Mouse (Mus musculus) Muller cell, postnatal 12 days (primary cell): ENCODE measurements around the gene Arhgef9.
A peak's percentile ranks its signal among the peaks of the same experiment; 100 is the strongest.

Source experiments
- DNase-seq: peaks from one replicate; pipeline ENCODE4 v3.0.0-alpha.2; 2015; ENCODE audit errors: inconsistent ontology term

Gene Arhgef9

DNA sequence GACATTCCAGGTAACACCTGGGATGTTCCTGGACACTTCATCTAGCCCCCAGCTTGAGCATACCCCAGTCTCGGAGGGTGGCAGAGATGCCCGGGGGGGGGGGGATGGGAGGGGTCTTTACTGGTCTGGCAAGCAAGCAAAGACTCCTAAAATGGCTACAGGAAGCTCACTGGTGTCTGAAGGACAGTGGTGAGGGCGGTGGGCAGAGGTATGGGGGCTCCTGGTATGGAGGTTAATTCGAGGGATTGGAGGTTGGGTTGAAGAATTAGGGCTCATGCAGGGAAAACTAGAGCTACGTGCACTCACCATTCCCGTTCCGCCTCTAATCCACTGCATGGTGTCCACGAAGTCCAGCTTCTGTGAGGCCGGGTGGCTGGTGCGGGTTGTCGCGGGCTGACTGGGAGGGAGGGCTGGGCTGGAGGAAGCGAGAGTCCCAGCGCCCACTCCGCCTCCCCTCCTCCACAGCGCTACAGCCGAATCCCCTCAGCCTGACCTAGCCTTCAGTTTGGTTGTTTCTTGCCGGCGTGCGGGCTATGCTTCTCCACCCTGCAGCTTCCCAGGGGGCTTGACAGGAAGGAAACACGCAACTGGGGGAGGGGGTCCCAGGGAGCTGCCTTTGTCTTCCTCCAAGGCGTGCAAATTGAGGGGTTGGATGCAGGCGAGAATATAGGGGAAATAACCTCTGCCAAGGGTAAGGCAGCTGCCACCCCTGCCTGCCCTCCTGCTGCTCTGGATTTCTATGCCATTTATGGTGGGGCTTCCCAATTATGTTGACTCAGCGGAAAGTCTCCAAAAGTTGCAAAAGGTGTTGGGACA is at the start of gene Arhgef9:
Arhgef9 (minus strand) TSS at position 753 of the 816 bp plus-strand sequence.
- peak; percentile 6 for DNase-seq

DNA sequence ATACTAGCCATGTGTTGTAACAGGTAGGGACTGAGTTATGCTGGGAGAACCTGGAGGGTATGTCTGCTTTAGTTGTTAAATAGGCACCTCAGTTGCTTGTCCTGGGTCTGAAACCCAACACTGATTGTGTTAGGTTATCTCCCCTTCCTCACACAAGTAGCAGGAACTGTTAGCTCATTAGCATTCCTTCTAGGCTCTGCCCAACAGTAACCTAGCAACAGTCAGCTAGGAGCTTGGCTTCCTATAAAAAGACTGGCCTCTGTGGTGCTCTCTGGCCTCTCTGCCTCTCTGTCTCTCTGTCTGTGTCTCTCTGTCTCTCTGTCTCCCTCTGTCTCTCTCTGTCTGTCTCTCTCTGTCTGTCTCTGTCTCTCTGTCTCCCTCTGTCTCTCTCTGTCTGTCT is 42.2 kb upstream of the Arhgef9 start:
- DNase-seq = no peak

DNA sequence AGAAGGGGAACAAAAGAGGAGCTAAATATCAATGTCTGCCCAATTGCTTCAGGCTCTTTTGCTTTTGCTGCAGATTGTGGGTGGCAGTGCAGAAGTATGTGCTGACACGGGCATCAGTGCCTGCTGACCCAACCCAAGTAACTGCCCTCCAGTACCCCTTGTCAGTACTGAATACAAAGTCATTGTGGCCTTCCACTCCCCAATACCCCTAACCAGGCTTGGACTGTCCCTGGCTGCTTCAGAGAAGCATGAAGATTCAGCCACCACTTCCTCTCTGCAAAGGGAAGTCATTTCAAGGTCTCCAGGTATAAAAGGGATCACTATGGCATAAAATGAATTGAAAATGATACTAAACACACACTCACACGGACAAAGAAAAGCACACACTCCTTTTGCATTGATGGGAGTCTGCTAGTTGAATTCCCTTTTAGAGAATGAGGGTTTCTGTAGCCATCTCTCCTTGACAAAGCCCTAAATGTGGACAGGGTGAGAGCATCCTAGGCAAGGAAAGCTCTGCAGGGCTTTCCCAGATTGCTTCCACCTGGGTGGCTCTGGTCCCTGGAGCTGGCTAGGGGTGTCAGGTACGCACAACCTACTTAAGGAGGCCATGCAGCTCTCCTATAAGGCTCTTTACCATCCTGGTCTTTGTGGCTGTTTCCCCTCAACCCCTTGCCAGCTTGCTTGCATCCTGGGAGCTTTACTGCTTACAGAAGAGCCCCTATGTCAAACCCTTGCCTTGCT is 1.1 kb downstream of the Arhgef9 start:
- no peak for DNase-seq

DNA sequence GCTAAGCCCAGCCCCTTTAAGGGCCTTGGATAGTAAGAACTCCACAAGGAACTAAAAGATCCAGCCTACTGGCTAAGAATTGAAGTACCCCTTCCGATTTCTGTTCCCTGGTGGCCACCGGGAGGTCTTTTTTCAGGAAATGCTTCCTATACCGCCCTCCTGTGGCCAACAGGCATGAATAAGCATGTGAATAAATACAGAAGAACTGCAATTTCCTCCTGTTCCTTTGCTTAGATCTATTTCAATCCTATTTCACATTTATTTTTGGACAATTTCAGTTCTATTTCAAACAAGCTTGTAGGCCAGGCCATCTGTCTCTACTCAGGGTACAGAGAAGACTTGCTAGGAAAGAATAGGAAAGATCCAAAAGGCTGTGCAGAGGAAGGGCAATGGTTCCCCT is 20.7 kb downstream of the Arhgef9 start:
- peak; percentile 30 for DNase-seq

DNA sequence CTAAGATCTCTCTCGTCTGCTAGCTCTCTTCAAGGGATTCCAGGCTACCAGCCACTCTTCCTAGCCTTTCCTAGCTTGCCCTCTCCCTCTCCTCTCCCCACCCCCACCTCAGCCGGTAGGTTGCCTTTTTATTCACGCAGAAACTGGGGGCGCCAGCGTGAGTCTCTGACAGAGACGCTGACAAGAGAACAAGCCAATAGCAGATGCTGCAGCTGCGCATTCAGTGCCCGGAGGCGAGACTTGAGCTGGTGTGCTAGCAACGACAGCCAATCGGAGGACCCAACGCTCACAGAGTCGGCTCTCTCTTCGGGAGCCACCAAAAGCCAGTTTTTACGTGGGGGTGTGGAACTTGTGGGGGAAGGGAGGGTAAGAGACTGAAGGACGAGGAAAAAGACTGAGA is 30.3 kb downstream of the Arhgef9 start:
- peak; percentile 93 for DNase-seq

DNA sequence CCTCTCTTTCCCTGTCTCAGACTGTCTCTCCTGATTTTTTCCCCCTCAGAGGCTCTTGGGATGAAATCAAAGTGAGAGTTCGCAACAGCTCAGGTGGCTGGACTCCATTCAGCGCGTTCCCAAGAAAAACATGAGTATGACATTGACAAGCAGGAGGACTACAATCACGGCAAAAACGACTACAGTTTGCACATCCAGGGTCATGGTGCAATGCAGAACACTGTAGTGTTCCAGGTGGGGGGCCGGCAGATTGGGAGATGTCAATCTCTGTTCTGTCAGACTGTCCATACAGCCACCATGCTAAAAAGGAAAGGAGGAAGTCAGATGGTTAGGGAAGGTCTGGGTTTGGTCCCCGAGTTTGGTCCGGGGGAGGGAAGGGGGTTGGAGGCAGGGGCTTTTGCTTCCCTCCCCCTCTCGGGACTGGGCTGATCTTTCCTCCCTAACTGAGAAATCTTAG is 31.0 kb downstream of the Arhgef9 start:
- no peak for DNase-seq

DNA sequence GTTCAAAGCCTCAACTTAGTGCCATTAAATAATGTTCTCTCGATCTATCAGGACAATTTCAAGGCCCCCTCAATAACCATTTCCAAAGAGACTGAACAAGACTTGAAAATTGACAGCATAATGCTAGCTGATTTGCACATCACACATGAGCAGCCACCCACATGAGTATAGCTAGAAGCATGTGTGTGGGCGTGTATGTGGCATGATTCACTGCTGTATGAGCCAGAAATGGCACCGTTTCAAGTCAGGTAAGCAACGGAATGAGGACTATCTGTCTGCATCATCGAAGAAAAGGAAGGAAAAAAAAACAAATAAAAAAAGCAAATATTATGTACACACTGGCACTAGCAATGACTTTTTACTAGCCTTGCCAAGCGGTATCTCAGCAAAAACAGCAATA is 32.5 kb downstream of the Arhgef9 start:
- peak; percentile 24 for DNase-seq

DNA sequence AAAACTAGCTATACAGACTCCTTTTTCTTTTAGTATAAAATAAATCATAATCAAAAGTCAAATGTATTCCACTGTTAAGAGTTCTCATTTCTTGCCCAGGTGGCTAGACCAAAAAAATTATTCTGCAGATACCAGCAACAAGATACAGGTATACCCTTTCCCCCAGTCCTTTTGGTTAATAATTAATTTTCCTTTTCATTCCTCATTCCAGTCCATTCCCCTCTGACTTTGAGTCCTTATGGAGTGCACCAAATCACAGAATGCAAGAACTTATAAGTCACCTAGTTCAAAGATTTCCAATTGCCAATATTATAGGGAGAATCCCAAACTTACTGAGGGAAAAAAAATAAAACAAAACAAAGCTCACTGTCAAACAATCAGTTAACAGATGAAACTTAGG is 33.2 kb downstream of the Arhgef9 start:
- no peak for DNase-seq

DNA sequence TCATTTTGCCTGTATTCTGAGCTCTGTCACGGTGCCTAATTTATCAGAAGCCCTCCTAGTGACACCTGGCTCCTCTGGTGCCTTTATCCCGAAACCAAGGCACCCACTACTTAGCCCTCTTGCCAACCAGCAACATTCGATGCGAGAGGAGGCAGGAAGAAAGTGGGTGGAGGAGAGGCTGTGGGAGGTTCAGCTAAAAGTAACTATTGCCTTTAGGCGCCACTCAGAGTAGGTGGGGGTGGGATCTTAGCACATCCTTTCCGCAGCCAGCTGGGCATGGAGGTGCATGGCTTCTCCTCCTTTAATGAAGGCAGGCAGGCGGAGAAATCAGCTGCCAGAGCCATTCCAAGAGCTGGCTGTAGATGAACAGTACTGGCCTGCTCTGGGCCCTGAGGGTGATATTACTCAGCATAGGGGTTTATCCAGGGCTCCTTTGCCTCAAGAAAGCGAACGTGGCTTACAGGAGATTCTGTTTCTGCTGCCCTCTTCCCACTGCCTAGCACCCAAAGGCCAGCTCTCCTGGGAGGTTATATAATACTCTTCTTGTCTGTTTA is 39.7 kb downstream of the Arhgef9 start:
- no peak for DNase-seq

DNA sequence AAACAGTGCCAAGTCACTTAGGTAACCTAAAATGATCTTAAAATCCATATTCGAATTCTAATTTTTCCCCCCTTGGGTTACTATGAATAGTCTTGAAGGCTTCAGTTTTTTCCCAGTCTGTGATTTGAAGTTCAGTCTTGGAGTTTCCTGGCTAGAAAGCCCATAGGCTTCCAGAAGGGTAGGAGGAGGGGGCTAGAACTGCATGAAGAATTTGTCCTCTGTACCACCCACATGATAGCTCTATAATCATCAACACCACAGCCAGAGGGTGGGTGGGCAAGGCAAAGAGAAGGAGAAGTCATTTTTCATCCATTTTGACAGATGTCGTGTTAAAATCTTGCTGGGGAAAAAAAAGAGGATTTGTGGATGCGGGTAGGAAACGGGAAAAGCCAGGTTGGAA is 58.0 kb downstream of the Arhgef9 start:
- no peak for DNase-seq

DNA sequence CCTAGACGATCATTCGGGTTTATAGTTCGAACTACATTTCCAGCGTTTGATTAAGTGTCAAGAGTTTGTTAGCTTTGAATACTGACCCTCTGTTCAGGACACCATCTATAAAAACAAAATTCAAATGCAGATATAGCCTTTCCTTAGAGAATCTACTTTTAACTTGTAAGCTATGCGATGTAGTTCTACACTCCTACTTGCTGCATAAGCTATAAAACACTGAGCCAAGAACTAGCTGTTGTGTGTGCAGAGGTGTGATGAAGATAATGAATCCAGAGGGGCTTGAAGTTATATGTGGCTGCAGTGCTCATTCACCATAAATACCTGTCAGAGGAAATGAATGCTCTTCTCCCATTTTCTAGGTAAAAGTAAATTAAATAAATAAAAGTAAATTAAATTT is 63.2 kb downstream of the Arhgef9 start:
- DNase-seq = no peak

DNA sequence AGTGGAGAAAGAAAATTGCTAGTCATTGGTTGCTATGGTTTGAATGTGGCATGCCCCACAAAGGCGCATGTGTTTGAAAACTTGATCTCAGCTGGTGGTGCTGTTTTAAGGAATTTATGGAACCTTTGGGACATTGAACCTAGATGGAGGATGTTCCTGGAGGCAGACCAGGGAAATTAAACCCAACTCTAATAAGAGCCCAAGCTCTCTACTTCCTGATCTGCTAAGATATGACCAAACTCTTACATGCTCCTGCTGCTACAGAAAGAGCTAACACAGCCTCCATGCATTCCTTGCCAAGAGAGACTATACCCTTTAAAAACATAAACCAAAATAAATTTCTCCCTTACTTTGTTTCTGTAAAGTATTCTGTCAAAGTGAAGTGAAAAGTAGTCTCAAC is 63.7 kb downstream of the Arhgef9 start:
- no peak for DNase-seq

DNA sequence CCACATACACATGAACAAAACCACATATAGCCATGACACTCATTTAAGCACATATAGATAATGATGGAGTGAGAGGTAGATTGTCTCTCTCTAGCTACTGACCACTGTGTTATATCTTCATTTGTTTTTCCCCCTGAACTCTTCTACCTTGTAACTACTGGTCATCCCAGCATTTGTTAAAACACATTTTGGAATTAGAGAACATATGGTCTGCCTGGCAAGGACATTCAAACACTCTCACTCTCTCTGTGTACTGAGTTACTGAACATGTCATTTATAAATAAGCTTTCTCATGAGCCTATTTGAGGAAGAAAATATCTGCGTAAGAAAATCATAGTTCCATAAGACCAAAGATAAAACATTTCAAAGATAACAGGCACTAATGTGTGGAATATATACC is 64.9 kb downstream of the Arhgef9 start:
- no peak for DNase-seq

DNA sequence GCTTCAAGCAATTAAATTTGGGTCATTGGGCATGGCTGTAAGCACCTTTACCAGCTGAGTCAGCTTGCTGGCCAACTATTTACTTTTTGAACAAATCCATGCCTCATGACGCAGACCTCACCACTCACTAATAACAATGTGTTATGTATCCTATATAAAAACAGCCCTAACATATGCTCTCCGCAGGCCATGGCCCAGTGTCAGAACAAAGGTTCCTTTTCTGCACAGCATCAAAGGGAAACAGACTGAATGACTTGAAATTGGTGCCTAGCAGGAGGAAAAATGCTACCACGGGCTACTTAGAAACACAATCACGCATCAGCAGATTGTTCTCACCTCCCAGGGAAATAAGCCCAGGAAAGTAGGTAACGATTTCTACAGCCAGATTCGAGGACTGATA is 73.2 kb downstream of the Arhgef9 start:
- DNase-seq = no peak

DNA sequence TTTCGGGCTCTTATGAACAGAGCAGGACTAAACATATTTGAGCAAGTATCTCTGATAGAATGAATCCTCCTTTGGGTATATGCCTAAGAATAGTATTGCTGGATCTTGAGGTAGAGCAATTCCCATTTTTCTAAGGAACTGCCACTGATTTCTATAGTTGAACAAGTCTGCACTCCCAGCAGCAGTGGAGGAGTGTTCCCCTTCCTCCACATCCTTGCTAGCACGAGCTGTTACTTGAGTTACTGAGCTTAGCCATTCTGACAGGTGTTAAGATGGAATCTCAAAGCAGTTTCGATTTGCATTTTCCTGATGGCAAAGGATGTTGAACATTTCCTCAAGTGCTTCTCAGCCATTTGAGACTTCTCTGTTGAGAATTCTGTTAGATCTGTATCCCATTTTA is 92.3 kb downstream of the Arhgef9 start:
- no peak for DNase-seq

DNA sequence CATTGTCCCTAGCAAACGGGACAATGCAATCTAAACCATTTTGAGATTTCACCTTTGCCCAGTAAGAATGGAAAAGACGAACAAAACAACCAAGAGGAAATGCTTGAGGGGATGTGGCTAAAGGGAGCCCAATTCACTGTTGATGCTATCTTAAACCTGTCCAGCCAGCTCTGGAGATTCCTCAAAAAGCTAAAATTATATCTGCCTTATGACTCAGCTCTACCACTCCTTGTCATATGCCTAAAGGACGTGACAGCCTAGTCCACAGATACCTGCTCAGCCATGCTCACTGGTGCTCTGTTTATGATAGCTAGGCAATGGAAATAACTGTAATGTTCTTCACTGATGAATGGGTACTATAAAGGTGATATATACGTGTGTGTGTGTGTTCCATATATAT is 109.0 kb downstream of the Arhgef9 start:
- no peak for DNase-seq

DNA sequence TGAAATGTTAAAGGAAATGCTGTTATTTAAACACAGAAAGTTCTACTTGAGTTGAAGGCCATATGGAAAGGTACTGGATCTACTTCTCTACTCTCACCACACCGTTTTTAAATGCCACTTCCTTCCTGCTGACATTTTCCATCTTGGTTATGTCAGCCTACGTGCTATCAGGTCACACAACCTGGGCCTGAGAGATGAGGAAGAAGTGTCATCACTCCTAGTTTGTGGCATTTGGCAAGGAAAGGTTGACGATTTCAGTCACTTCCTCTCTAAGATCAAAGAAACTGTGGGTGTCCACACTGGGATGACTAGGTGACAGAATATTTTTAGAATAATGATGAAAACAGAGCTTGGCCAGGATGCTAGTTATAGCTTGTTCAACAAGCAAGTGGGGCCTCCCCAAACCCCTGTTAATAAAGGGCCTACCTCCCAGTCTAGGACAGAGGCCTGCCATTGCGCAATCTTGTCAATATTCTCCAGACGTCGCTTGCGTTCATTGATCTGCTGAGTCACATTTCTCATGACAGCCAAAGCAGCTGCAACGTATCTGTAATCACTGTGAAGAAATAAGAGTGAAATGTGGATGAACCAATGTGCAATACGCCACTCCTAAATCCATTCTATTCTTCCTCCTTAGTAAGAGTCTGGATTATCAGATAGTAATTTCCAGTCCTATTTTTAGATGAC is 119.5 kb downstream of the Arhgef9 start:
- no peak for DNase-seq

DNA sequence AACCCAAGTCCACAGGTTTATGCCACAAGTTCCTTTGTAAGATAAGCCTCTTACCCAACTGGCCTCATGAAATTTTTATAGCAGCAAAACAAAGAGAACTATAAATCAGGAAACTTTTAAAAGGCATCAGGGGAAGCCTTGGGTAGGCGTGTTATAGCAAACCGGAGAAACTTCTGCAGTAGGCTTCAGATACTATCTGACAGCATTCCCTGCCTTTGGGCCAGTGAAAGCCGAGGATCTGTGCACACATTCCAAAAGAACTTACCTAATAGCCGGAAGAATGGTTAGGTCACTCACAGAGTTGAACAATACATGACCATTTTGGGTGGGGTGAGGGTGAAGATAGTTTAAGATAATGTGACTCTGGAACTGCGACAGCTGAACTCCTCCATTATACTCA is 168.7 kb downstream of the Arhgef9 start:
- DNase-seq = no peak

DNA sequence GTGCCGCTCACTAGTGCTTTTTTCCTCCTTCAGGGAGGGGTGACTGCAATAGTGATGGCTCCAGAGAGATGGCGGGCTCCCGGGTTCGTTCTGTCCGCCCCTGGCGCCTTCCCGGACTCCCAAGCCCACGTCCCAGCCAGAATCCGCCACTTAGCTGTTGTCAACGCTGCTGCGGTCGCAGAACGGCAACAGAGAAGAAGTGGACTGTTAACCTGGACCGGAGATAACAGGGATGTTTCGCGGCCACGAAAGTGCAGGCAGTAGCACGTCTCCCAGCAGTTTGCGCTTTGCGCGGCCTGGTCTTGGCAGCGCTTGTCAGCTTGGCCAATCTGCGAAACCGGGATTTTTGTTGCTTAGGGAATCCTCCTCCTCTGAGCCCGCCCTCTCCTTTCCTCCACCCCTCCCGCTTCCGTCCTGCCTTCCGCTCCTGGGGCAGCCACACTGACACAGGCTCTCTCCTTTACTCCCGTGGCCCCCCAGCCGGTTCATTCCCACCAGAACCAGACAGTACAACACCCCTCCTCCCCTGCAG is 170.2 kb downstream of the Arhgef9 start, which contains the start of gene Spin4:
Spin4 (minus strand) TSS at position 322 of the 532 bp plus-strand sequence.
- DNase-seq = peak; percentile 82

DNA sequence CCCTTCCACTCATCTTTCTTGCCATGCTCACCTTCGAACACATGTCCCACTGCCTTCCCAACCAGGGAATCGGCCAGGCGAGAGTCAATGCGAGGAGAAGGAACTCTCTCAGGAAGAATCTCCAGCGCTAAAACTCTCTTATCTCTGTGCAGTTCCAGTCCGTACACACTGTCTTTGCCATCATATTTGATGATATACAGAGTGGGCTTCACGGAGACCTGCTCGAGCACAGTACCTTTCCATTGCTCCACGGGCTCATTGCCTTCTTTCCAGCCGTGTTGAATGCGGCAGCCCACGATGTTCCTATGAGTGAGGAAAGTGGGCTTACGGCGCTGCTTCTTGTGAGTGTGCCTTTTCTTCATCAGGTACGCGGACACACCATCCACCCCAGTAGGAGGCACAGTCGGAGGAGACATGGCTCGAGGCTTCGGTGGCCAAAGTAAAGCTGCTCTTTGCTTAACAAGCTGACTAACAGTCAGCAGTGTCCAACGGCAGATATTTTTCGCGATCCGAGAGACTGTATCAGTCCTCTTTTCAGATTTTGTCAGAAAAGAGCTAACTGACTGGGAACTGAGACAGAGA is 170.8 kb downstream of the Arhgef9 start:
- DNase-seq = no peak

DNA sequence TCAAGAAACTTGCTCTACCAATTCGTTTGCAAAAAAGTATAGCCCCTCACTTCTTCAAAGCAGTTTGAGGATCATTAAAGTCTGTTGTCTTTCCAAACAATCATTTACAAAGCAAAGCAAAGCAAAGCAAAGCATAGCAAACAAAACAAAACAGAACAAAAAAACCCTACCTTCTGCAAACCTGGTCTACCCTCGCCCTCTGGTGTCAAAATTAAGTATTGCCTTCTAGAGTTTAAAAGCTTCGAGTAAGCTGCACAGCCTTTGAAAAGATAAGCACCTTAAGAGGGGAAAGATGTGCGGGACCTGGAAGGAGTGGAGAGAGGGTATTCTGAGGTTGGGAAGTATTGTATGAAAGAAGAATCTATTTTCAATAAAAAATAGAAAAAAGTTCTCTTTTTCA is 184.6 kb downstream of the Arhgef9 start:
- DNase-seq = peak; percentile 22
